8 mouse cellular contexts compared by ENCODE assay signal in genomic region chr11:52919231-52919960, GRCm38 (mm10).
DNase-seq lines count a peak whose midpoint lies in the region; ATAC-seq lines count a peak whose summit lies in the region.

No protein-coding gene starts in this region.

- peak overlapping the region; percentile 20 for H3K4me2 ChIP-seq in heart, embryonic 13.5 days
- peak overlapping the region; percentile 1 for H3K4me2 ChIP-seq in forebrain, embryonic 14.5 days (ENCODE audit: low read length)
- H3K4me2 ChIP-seq in neural tube, embryonic 15.5 days = 0 out of 2 replicates have a peak overlapping the region, but pooled peaks have one; percentile 16

- H3K9me3 ChIP-seq in heart, embryonic 13.5 days = no peaks in the 10 kb centered on the region
- H3K9me3 ChIP-seq in forebrain, embryonic 14.5 days (replicated peaks; ENCODE audit: control insufficient read depth, low read length) = no peaks in the 10 kb centered on the region
- H3K9me3 ChIP-seq in neural tube, embryonic 15.5 days (replicated peaks) = no peaks in the 10 kb centered on the region

- peak overlapping the region; percentile 25; the same call in 1 of the 2 replicates for H3K27ac ChIP-seq in heart, embryonic 13.5 days (replicated peaks)
- H3K27ac ChIP-seq in forebrain, embryonic 14.5 days (ENCODE audit: low read depth, low read length) = no peak overlapping the region
- no peak overlapping the region; the same call in 1 of the 2 replicates for H3K27ac ChIP-seq in neural tube, embryonic 15.5 days (replicated peaks)

- DNase-seq in heart, adult 9 months (ENCODE audit: low spot score in 2 of 2) = no peak
- peak; percentile 31 for DNase-seq in ovary, adult 18-20 months (ENCODE audit: low spot score)
- no peak for DNase-seq in ovary, postnatal 10 days (ENCODE audit: low spot score)
- peak; percentile 83 for DNase-seq in forebrain, embryonic 14.5 days (ENCODE audit: low spot score)
- DNase-seq in gastrocnemius, adult 8-10 months (ENCODE audit: low spot score in 2 of 2) = no peak
- no peak for DNase-seq in adipocyte (ENCODE audit: low spot score)

- H3K27me3 ChIP-seq in heart, embryonic 13.5 days (replicated peaks) = no peaks in the 10 kb centered on the region
- no peaks in the 10 kb centered on the region for H3K27me3 ChIP-seq in forebrain, embryonic 14.5 days (replicated peaks; ENCODE audit: control insufficient read depth, insufficient read depth, low read length)
- no peaks in the 10 kb centered on the region for H3K27me3 ChIP-seq in neural tube, embryonic 15.5 days (replicated peaks)

- H3K9ac ChIP-seq in heart, embryonic 13.5 days = 0 out of 2 replicates have a peak overlapping the region, but pooled peaks have one; percentile 16
- no peak overlapping the region for H3K9ac ChIP-seq in forebrain, embryonic 14.5 days (ENCODE audit: low read length)
- H3K9ac ChIP-seq in neural tube, embryonic 15.5 days (replicated peaks) = no peak overlapping the region

- H3K36me3 ChIP-seq in heart, embryonic 13.5 days = no peaks in the 10 kb centered on the region
- no peaks in the 10 kb centered on the region for H3K36me3 ChIP-seq in forebrain, embryonic 14.5 days (ENCODE audit: control insufficient read depth, insufficient read depth, low read length)
- no peaks in the 10 kb centered on the region for H3K36me3 ChIP-seq in neural tube, embryonic 15.5 days

- ATAC-seq in heart, embryonic 13.5 days (ENCODE audit: extremely low read depth, insufficient number of reproducible peaks, low FRiP score, low TSS enrichment) = no peak
- peak; percentile 71 for ATAC-seq in forebrain, embryonic 14.5 days
- no peak for ATAC-seq in neural tube, embryonic 15.5 days (ENCODE audit: low FRiP score)

- H3K4me3 ChIP-seq in heart, embryonic 13.5 days = no peak overlapping the region
- no peak overlapping the region for H3K4me3 ChIP-seq in forebrain, embryonic 14.5 days (ENCODE audit: low read depth, low read length)
- no peak overlapping the region for H3K4me3 ChIP-seq in neural tube, embryonic 15.5 days (replicated peaks)

- peaks cover 26% of the 10 kb centered on the region for H3K4me1 ChIP-seq in heart, embryonic 13.5 days
- H3K4me1 ChIP-seq in forebrain, embryonic 14.5 days (ENCODE audit: control insufficient read depth, insufficient read depth, low read length) = peaks cover 10% of the 10 kb centered on the region
- peaks cover 15% of the 10 kb centered on the region for H3K4me1 ChIP-seq in neural tube, embryonic 15.5 days

- 22% methylated on average over 15 of the region's 15 CpGs for WGBS in heart, embryonic 13.5 days
- 15% methylated on average over 15 of the region's 15 CpGs for WGBS in forebrain, embryonic 14.5 days
- WGBS in neural tube, embryonic 15.5 days = 37% methylated on average over 15 of the region's 15 CpGs

Comparison
In these comparisons a context has a peak if more than half of its experiments do, and no peak if none do; other contexts are left out.
1. DNase-seq: peak in ovary, adult 18-20 months (single experiment) and forebrain, embryonic 14.5 days (single experiment); none in heart, adult 9 months (0 of 2), ovary, postnatal 10 days (single experiment), gastrocnemius, adult 8-10 months (0 of 2) and adipocyte (single experiment).
2. Peak in every context shown above with its lines, with median percentiles within 50 percentile points of each other: H3K4me2 ChIP-seq.